Mouse (Mus musculus) MEL (cell line): Measurements from ENCODE around the gene Mrpl58.

Experiments
- CTCF ChIP-seq, 3 experiments: IDR thresholded peaks in 2 of 3; conservative IDR thresholded peaks in 1 of 3; 2 replicates each; pipeline ENCODE4 v1.5.1; 2011 to 2012; ENCODE audit warnings: low read length in 3 of 3, low read depth in 2 of 3, mild to moderate bottlenecking in 2 of 3, improper control_type of control experiment in 1 of 3, inconsistent platforms in 1 of 3, mixed read lengths in 1 of 3, moderate library complexity in 1 of 3; ENCODE audit not compliant: control insufficient read depth in 1 of 3, insufficient read depth in 1 of 3, poor library complexity in 1 of 3, severe bottlenecking in 1 of 3
- ETS1 ChIP-seq: IDR thresholded peaks from 2 replicates; pipeline ENCODE4 v1.6.1; 2012; ENCODE audit warnings: low read depth, mild to moderate bottlenecking, inconsistent platforms, low read length, improper control_type of control experiment, moderate library complexity

DNA sequence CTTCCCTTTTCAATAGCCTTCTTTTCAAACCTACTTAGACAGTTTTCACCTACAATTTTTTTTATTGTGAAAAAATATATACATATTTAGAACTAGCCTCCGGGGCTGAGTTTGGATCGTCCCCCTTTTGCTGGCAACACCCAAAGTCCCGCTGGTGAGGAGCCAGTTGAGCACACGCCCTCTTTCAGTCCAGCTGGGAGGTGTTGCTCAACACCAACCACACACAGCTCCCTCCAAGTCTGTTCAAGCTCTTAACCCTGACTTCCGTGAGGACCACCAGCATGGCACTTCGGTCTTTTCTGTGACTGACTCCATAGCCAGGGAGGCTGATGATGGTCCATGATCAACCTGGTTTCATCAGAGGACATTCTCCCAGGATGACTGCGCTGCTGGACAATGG is 5.5 kb upstream of the Mrpl58 start:
- TF ChIP-seq CTCF (IDR thresholded peaks at IDR 0.05 in 2 of 3, conservative IDR thresholded peaks at IDR 0.05 in 1 of 3; ENCODE audit: control insufficient read depth in 1 of 3, insufficient read depth in 1 of 3, low read depth in 2 of 3, low read length in 3 of 3, poor library complexity in 1 of 3, severe bottlenecking in 1 of 3) (no peak), ETS1 (no peak)
